Mouse (Mus musculus) large intestine, adult 2 months (tissue): ENCODE results near the gene Dao. TPM values are rescaled to one million over a fixed set of nuclear protein-coding genes. Genes with fewer than 3 reads are reported as not detected.

Source experiments
- DNase-seq: peaks from one replicate; pipeline ENCODE4 v3.0.0-alpha.2; 2012; ENCODE audit warnings: low read depth, low spot score
- WGBS: fragments of 180-500 bp; shearing (Covaris S2); methylation state at CpG from one replicate; pipeline ENCODE4 v1.1.7; 2018; 5-methylcytosine and 5-hydroxymethylcytosine counted together
- polyA plus RNA-seq: library from polyadenylated mRNA; depleted of rRNA; stranded (reverse); fragments of >200 nt; gene quantifications from 2 replicates; pipeline ENCODE4 v1.2.3, GENCODE M21; 2012

Gene Dao
- polyA plus RNA-seq, 1 experiment = 4.1 TPM

- no peak for DNase-seq
Observed at GRCm38 (mm10) chr5:113981171-113981570, 22.3 kb upstream of the Dao start.

GRCm38 (mm10) chr5:113981843-113982242 is 21.7 kb upstream of the Dao start:
- no peak for DNase-seq
- WGBS = 67% methylated on average over 8 of the region's 8 CpGs

More at GRCm38 (mm10) chr5:113981171-113981570, 22.3 kb upstream of the Dao start:
- WGBS = 52% methylated on average over 6 of the region's 6 CpGs

GRCm38 (mm10) chr5:113983541-113983940 is 20.0 kb upstream of the Dao start:
- DNase-seq = no peak
- 70% methylated on average over 6 of the region's 6 CpGs for WGBS

GRCm38 (mm10) chr5:113984025-113984740 is 19.3 kb upstream of the Dao start:
- WGBS = 81% methylated on average over 13 of the region's 13 CpGs
- DNase-seq = no peak

- 47% methylated on average over 2 of the region's 2 CpGs for WGBS
- DNase-seq = no peak
Observed at GRCm38 (mm10) chr5:113985737-113986136, 17.8 kb upstream of the Dao start.

GRCm38 (mm10) chr5:113986182-113986961 is 17.1 kb upstream of the Dao start:
- 20% methylated on average over 9 of the region's 9 CpGs for WGBS

GRCm38 (mm10) chr5:113989437-113990024 is 14.0 kb upstream of the Dao start:
- no peak for DNase-seq
- WGBS = 64% methylated on average over 20 of the region's 20 CpGs

More at GRCm38 (mm10) chr5:113986182-113986961, 17.1 kb upstream of the Dao start:
- DNase-seq = no peak

GRCm38 (mm10) chr5:113990593-113990992 is 12.9 kb upstream of the Dao start:
- 90% methylated on average over 5 of the region's 5 CpGs for WGBS
- DNase-seq = no peak

- WGBS = 67% methylated on average over 7 of the region's 7 CpGs
- no peak for DNase-seq
Observed at GRCm38 (mm10) chr5:113991141-113991540, 12.4 kb upstream of the Dao start.

- DNase-seq = no peak
- 3% methylated on average over 12 of the region's 12 CpGs for WGBS
Observed at GRCm38 (mm10) chr5:113992339-113992831, 11.1 kb upstream of the Dao start.

GRCm38 (mm10) chr5:113993031-113993486 is 10.4 kb upstream of the Dao start:
- WGBS = under 1% methylated on average over 22 of the region's 22 CpGs
- no peak for DNase-seq

- WGBS = 2% methylated on average over 73 of the region's 83 CpGs
- DNase-seq = no peak
Observed at GRCm38 (mm10) chr5:113993487-113994465, 9.7 kb upstream of the Dao start, which contains the start of gene Ssh1. Gene Ssh1, minus strand, starts transcription at chr5:113993894.

- no peak for DNase-seq
- WGBS = 57% methylated on average over 2 of the region's 2 CpGs
Observed at GRCm38 (mm10) chr5:113996458-113996857, 7.0 kb upstream of the Dao start.

GRCm38 (mm10) chr5:113999382-113999781 is 4.1 kb upstream of the Dao start:
- no peak for DNase-seq
- WGBS = 21% methylated on average over 5 of the region's 5 CpGs

- WGBS = 32% methylated on average over 11 of the region's 11 CpGs
Observed at GRCm38 (mm10) chr5:114004573-114004972, 1.1 kb downstream of the Dao start.

GRCm38 (mm10) chr5:114005100-114005499 is 1.6 kb downstream of the Dao start:
- no peak for DNase-seq
- 27% methylated on average over 5 of the region's 5 CpGs for WGBS

More at GRCm38 (mm10) chr5:114004573-114004972, 1.1 kb downstream of the Dao start:
- DNase-seq = no peak

- 79% methylated on average over 4 of the region's 4 CpGs for WGBS
- no peak for DNase-seq
Observed at GRCm38 (mm10) chr5:114006974-114007373, 3.5 kb downstream of the Dao start.

GRCm38 (mm10) chr5:114007753-114008453 is 4.4 kb downstream of the Dao start:
- 83% methylated on average over 12 of the region's 12 CpGs for WGBS
- no peak for DNase-seq
